8 mouse cellular contexts compared by ENCODE assay signal in genomic region chr6:55677326-55677725, GRCm38 (mm10). TPM values are rescaled to one million over a fixed set of nuclear protein-coding genes. Genes with fewer than 3 reads are reported as not detected.
DNase-seq lines count a peak whose midpoint lies in the region; ATAC-seq lines count a peak whose summit lies in the region.
"Had no signal": no experiment of that assay in that cellular context is flagged by ENCODE, and none has a peak within 500 bp of the region (broad histone marks: within the 10 kb centered on the region; RNA-seq: fewer than 3 reads in every experiment).

No protein-coding gene starts in this region.

- H3K27ac ChIP-seq in liver, embryonic 12.5 days = no peak overlapping the region
- peak overlapping the region; percentile 67 for H3K27ac ChIP-seq in forebrain, embryonic 10.5 days
- no peak overlapping the region; the same call in 1 of the 2 replicates for H3K27ac ChIP-seq in hindbrain, embryonic 16.5 days (ENCODE audit: low read depth, low read length)
- peak overlapping the region; percentile 89 for H3K27ac ChIP-seq in neural tube, embryonic 13.5 days (replicated peaks)

- H3K9ac ChIP-seq in liver, embryonic 12.5 days = no peak overlapping the region
- peak overlapping the region; percentile 62 for H3K9ac ChIP-seq in hindbrain, embryonic 16.5 days (ENCODE audit: low read depth, low read length)
- peak overlapping the region; percentile 72 for H3K9ac ChIP-seq in neural tube, embryonic 13.5 days

- ATAC-seq in liver, embryonic 12.5 days = no peak
- no peak for ATAC-seq in hindbrain, embryonic 16.5 days
- ATAC-seq in neural tube, embryonic 13.5 days (ENCODE audit: low read depth) = no peak

- no peak for DNase-seq in liver
- DNase-seq in forebrain, embryonic 10.5 days (ENCODE audit: extremely low spot score, low spot score) = no peak
- no peak for DNase-seq in cerebellum, adult 9-11 months
- no peak for DNase-seq in kidney, postnatal 14 days

- peak overlapping the region; percentile 40 for H3K4me2 ChIP-seq in liver, embryonic 12.5 days
- peak overlapping the region; percentile 73 for H3K4me2 ChIP-seq in hindbrain, embryonic 16.5 days (ENCODE audit: low read length)
- H3K4me2 ChIP-seq in neural tube, embryonic 13.5 days = peak overlapping the region; percentile 77

- 23% methylated on average over 8 of the region's 8 CpGs for WGBS in liver, embryonic 12.5 days (ENCODE audit: insufficient replicate concordance)
- WGBS in forebrain, embryonic 10.5 days = 20% methylated on average over 8 of the region's 8 CpGs
- 18% methylated on average over 8 of the region's 8 CpGs for WGBS in hindbrain, embryonic 16.5 days
- whole genome bisulfite sequencing in neural tube, embryonic 13.5 days = 16% methylated on average over 8 of the region's 8 CpGs

- no peaks in the 10 kb centered on the region for H3K4me1 ChIP-seq in liver, embryonic 12.5 days
- H3K4me1 ChIP-seq in forebrain, embryonic 10.5 days = peaks cover 26% of the 10 kb centered on the region
- H3K4me1 ChIP-seq in hindbrain, embryonic 16.5 days (ENCODE audit: control insufficient read depth, insufficient read depth, low read depth, low read length) = peaks cover 14% of the 10 kb centered on the region
- H3K4me1 ChIP-seq in neural tube, embryonic 13.5 days (replicated peaks) = peaks cover 22% of the 10 kb centered on the region

- H3K27me3 ChIP-seq in liver, embryonic 12.5 days (replicated peaks) = peaks cover 32% of the 10 kb centered on the region
- peaks cover 53% of the 10 kb centered on the region for H3K27me3 ChIP-seq in forebrain, embryonic 10.5 days (ENCODE audit: poor library complexity, severe bottlenecking)
- H3K27me3 ChIP-seq in hindbrain, embryonic 16.5 days (replicated peaks; ENCODE audit: control insufficient read depth, insufficient read depth, low read length) = no peaks in the 10 kb centered on the region
- peaks cover 7% of the 10 kb centered on the region; the same call in 1 of the 2 replicates for H3K27me3 ChIP-seq in neural tube, embryonic 13.5 days

- no peaks in the 10 kb centered on the region for H3K9me3 ChIP-seq in liver, embryonic 12.5 days (replicated peaks)
- no peaks in the 10 kb centered on the region for H3K9me3 ChIP-seq in forebrain, embryonic 10.5 days
- no peaks in the 10 kb centered on the region for H3K9me3 ChIP-seq in hindbrain, embryonic 16.5 days (ENCODE audit: control insufficient read depth, low read length)
- no peaks in the 10 kb centered on the region for H3K9me3 ChIP-seq in neural tube, embryonic 13.5 days

- H3K36me3 ChIP-seq in liver, embryonic 12.5 days = no peaks in the 10 kb centered on the region
- H3K36me3 ChIP-seq in forebrain, embryonic 10.5 days (replicated peaks) = no peaks in the 10 kb centered on the region
- H3K36me3 ChIP-seq in hindbrain, embryonic 16.5 days (ENCODE audit: control insufficient read depth, insufficient read depth, low read length) = no peaks in the 10 kb centered on the region
- H3K36me3 ChIP-seq in neural tube, embryonic 13.5 days = no peaks in the 10 kb centered on the region

- peak overlapping the region; percentile 6; the same call in 1 of the 2 replicates for H3K4me3 ChIP-seq in liver, embryonic 12.5 days
- H3K4me3 ChIP-seq in forebrain, embryonic 10.5 days = peak overlapping the region; percentile 50
- H3K4me3 ChIP-seq in hindbrain, embryonic 16.5 days (ENCODE audit: low read length) = peak overlapping the region; percentile 39
- peak overlapping the region; percentile 38 for H3K4me3 ChIP-seq in neural tube, embryonic 13.5 days

RNA-seq across cellular contexts. Expression of gene Neurod6, which starts 3.7 kb away (rescaled TPM):
- not detected in 2 replicates for polyA plus RNA-seq in liver, embryonic 12.5 days (2016; fragmentation: Nextera tagmentation; extraction: Ambion mirVana)
- polyA plus RNA-seq in forebrain, embryonic 10.5 days (2016; fragmentation: Nextera tagmentation; extraction: Ambion mirVana) = 0.21 TPM in 1 of 2 replicates, not detected in the other
- 33.5 and 39.9 TPM in 2 replicates for polyA plus RNA-seq in hindbrain, embryonic 16.5 days (2015; fragmentation: Nextera tagmentation; extraction: Ambion mirVana)
- 107 and 114 TPM in 2 replicates for polyA plus RNA-seq in neural tube, embryonic 13.5 days (2015; fragmentation: Nextera tagmentation; extraction: Ambion mirVana)
- polyA plus RNA-seq: liver, embryonic 16.5 days had no signal

Comparison
In these comparisons a context has a peak if more than half of its experiments do, and no peak if none do; other contexts are left out.
1. H3K27ac ChIP-seq: peak in forebrain, embryonic 10.5 days (single experiment) and neural tube, embryonic 13.5 days (single experiment); none in liver, embryonic 12.5 days (single experiment) and hindbrain, embryonic 16.5 days (single experiment).
2. RNA of gene Neurod6, which starts 3.7 kb away (polyA plus RNA-seq): 107 to 114 TPM in neural tube, embryonic 13.5 days and 33.5 to 39.9 TPM in hindbrain, embryonic 16.5 days; 0.21 TPM in forebrain, embryonic 10.5 days and not detected in liver, embryonic 12.5 days; every median in the first group is over 10 times any median in the second.
3. Peak in every context shown above with its lines, with median percentiles within 50 percentile points of each other: H3K4me2 ChIP-seq and H3K4me3 ChIP-seq.